Mouse (Mus musculus): ENCODE measurements around the gene Cks2.

Gene Cks2

DNA sequence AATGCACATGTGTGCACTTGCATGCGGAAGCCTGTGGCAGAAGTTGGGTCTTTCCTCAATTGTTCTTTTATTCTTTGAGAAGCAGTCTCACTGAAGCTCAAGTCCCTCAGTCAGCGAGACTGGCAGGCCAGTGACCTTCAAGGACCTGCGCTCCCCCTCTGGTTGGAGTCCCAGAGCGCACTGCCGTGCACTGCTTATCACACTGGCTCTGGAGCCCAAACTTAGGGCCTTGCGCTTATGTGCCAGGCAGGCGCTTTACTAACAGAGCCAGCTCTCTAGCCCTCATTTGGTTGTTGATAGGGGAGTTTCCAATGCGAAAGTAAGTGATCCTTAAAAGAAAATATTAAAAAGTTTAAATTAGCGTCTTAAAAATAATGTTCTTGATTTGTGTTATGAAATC is 8.9 kb downstream of the Cks2 start:
- POLR2A ChIA-PET, result interaction anchor here in 3 of 4 experiments (0.5 to 2.0 kb wide), 7 partner anchors 8 to 1723 kb away, joined by 3 to 6 read pairs (median 3); partner anchors contain the start of gene Sptlc1 (in 1 of the 3)
- CTCF ChIA-PET, result interaction anchor here in 1 of 4 experiments (0.6 kb wide), 1 partner anchor 195 kb away, joined by 5 read pairs; no protein-coding TSS in a partner anchor

DNA sequence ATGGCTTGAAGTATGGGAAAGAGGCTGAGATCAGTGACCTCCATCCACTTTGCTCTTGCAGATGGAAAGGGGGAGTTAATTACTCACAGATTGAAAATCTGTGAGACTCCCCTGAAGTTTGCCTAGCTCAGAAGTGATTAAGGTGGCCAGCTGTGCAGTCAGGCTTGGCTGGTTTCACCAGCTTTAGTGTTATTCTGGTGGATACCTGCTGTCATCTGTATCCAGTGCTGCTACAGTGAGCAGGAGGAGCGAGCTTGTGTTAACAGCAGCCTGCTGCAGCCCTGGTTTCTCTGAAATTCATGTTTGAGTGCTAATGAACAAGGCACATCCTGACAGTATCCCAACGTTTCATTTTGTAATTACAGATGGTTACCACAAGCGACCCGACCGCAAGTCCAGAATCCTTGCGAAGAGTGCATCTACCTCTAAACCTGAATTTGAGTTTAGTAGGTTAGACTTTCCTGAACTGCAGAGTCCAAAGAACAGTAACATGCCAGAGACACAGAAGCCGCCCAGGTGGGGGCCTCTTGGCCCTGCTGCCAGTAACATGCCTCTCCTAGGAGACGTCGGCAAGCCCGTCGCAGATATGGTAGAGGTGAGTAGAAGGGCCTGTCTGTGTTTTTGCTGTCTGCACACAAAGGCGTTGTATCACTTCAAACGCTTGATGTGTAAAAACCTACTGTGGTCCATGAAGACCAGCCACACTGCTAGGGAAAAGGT is 11.6 kb downstream of the Cks2 start:
- CTCF ChIA-PET, result no interaction called here
- POLR2A ChIA-PET, result interaction anchor here in 3 of 4 experiments (0.8 to 3.2 kb wide), 5 partner anchors 11 to 155 kb away, joined by 3 to 16 read pairs (median 4); partner anchors contain the start of gene Cks2 (in 1 of the 3)

DNA sequence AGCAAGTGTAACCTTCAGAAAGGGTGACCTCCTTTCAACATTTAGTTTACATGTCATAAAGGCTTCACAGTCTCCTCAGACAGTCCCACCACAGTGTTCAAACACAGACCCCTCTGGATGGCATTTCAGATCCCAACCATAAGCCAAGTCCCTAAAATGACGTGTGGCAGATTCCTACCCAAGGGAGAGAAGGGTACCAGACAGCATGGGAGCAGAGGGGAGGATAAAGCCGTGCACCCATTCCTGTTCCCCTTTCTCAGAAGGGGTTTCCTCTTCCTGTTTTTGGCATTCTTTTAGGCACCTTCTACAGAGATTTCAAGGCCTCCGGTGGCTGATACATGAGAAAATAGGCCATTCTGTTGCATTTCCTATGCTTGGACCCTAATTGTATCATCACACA is 13.1 kb downstream of the Cks2 start:
- ChIA-PET CTCF (no interaction called here), POLR2A (interaction anchor here in 1 of 4 experiments (0.7 to 3.2 kb wide), 2 partner anchors 10 kb away, joined by 3 to 16 read pairs; no protein-coding TSS in a partner anchor)

DNA sequence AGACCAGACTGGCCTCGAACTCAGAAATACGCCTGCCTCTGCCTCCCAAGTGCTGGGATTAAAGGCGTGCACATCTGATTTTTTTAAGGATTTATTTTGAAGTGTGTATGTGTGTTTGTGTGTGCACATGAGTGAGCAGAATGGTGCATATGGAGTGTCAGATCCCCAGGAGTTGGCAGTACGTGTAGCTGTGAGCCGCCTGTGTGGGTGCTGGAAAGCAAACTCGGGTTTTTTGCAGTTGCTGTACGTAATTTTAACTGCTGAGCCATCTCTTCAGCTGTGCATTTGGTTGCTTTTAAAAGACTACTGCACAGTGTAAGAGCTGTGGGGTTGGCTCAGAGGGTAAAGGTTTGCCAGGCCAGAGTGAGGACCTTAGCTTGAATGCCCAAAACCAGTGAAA is 14.5 kb downstream of the Cks2 start:
- CTCF ChIA-PET, result no interaction called here
- POLR2A ChIA-PET, result interaction anchor here (0.6 to 3.2 kb wide), 6 partner anchors 8 to 19 kb away, joined by 3 to 26 read pairs (median 3); partner anchors contain the start of gene Secisbp2 (in 2 of the 4)

DNA sequence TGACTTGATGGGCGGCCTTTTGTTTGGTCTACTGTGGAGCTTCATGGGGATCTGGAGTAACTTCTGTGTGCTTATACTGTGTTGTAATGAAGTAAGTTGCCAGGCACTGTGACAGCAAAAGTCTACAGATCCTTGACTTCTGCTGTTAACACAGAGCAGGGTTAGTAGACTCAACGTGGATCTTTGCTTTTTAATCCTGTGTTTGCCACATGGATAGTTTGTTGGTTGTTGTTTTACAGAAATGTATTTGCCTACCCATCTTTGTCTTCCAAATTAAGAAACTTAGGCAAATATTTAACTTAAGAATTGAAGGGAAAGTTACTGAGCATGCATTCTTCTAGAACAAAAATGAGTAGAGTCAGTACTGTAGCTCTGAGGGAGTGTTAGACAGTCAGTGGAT is 18.5 kb downstream of the Cks2 start:
- POLR2A ChIA-PET, result interaction anchor here in 3 of 4 experiments (0.8 to 2.8 kb wide), 5 partner anchors 11 to 52 kb away, joined by 3 to 27 read pairs (median 8); partner anchors contain the start of gene Secisbp2 (in 3 of the 3)
- CTCF ChIA-PET, result no interaction called here

DNA sequence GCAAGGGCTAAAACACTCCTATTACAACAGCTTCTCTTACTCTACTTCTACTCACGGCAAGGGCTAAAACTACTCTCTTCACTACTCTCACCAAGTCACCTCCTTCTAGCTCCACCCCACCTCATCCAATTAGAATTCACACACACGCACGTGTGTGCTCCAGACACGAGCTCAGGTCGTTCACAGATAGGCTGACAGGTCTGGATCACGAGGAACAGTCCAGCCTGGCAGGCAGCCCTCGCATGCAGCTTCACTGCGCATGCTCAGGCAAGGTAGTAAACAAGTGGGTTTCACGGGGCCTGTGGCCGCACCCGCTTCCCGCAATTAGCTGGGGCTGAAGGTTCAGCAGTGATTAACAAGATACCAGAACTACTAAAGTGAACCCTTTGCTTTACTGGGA is 23.2 kb downstream of the Cks2 start:
- ChIA-PET POLR2A (interaction anchor here (0.6 to 4.8 kb wide), 47 partner anchors 8 to 555 kb away, joined by 3 to 30 read pairs (median 4); partner anchors contain the start of genes Secisbp2 (in 4 of the 4), Cks2 (in 2 of the 4) and Sema4d (in 1 of the 4)), CTCF (interaction anchor here in 2 of 4 experiments (0.6 to 1.0 kb wide), 3 partner anchors 9 to 17 kb away, joined by 3 to 6 read pairs (median 4); partner anchors contain the start of gene Secisbp2 (in 2 of the 2))

DNA sequence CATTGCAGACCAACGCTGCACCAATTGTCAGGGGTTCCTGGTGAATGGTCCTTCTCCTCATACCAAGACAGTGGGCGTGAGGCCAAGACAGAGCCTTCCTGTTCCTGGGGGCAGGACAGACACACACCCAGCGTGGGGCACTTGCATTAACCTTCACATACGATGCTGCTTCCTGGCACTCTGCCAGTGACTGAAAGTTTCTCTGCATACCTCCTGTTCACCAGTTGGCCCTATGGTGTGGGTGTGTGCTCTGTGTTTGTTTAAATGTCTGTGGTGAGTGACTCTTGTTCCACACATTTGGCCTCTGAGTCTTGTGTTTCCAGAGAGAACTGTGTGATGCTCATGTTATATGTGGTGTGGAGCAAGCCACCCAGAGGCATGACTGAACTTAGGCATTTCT is 31.6 kb downstream of the Cks2 start:
- ChIA-PET CTCF (no interaction called here), POLR2A (interaction anchor here in 2 of 4 experiments (1.0 to 1.7 kb wide), 5 partner anchors 9 to 28 kb away, joined by 3 to 5 read pairs (median 3); no protein-coding TSS in a partner anchor)

DNA sequence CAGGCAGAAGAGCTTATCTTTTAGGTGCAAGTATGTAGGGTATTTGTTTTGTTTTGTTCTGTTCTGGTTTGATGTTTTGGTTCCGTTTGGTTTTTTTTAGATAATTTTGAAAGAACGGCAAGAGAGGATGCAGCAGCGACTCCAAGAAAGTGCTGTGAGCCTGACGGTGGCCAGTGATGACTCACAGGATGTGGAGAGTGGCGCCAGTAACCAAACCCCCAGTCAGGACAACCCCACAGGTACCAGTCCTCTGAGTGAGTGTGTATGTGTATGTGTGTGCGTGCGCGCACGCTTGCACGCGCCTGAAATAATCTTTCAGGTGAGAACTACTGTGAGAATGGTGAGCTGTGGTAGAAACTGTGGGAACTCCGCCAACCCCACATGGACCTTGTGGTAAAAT is 32.0 kb downstream of the Cks2 start:
- ChIA-PET CTCF (interaction anchor here in 2 of 4 experiments (0.7 kb wide), 2 partner anchors 9 to 56 kb away, joined by 3 to 6 read pairs; no protein-coding TSS in a partner anchor), POLR2A (interaction anchor here in 3 of 4 experiments (1.0 to 1.7 kb wide), 8 partner anchors 8 to 29 kb away, joined by 3 to 8 read pairs (median 3); no protein-coding TSS in a partner anchor)

DNA sequence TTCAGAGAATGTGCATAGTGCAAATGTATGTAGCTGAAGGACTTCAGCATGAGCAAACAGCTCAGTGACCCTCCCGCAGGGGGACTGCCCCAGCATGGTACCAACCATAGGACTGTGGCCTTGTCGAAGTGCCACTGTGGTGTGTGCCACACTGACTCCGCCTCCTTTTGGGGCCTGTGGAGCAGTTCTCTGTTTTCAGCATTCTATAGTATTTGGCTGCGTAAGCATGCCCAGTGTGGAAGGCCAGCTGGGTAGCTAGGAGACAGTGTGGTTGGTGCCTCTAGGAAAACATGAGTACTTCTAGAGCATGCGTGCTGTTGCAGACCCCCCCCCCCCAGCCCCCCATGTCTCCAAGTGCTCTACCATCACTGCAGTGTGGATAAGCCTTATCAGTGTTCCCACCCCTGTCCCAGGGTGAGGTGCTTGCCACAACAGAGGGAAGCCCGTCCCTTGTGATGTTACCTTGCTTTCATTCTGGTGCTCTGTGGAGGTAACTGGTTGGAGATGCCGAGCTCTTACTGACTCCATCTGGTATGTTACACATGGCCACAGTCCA is 32.7 kb downstream of the Cks2 start:
- POLR2A ChIA-PET, result interaction anchor here in 3 of 4 experiments (0.7 to 1.7 kb wide), 8 partner anchors 8 to 30 kb away, joined by 3 to 8 read pairs (median 3); no protein-coding TSS in a partner anchor
- CTCF ChIA-PET, result interaction anchor here in 2 of 4 experiments (0.7 kb wide), 2 partner anchors 10 to 55 kb away, joined by 3 to 6 read pairs; no protein-coding TSS in a partner anchor

DNA sequence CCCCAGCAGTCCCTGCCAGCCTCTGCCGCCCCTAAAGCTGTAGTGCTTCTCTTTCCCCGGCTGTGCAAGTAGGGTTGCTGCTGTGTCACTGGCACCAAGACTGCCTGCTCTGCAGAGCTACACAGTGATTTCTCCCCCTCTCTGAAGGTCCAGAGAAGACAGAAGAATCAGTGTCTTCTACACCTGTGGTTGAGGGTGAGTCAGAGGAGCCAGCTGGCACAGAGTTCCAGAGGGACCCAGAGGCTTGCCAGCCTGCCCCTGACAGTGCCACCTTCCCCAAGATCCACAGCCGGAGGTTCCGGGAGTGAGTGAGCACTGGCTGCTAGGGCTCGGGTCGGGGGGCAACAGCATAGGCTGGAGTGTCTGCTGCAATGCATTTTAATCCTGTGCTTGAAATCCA is 33.7 kb downstream of the Cks2 start:
- CTCF ChIA-PET, result interaction anchor here in 1 of 4 experiments (0.6 kb wide), 1 partner anchor 32 kb away, joined by 3 read pairs; no protein-coding TSS in a partner anchor
- POLR2A ChIA-PET, result interaction anchor here in 2 of 4 experiments (0.6 to 1.2 kb wide), 3 partner anchors 10 to 19 kb away, joined by 3 to 4 read pairs (median 4); no protein-coding TSS in a partner anchor

DNA sequence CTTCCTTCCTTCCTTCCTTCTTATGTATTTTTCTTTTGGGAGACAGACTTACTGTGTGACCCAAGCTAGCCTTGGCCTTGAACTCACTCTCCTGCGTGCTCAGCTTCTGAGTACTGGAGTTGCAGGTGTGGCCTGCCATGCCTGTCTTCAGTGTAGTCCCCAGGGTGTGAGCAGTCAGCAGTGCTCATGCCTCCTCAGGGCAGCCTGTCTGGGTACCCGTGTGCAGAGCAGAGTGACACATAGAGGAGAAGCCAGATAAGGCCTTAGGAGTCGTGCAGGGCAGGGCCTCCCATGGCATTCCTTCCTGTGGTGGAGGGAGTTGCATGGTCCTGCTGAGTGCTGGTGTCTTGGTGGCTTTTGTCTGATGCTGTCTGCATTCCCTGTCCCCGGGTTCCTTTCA is 34.3 kb downstream of the Cks2 start:
- CTCF ChIA-PET, result interaction anchor here in 2 of 4 experiments (0.6 to 1.1 kb wide), 2 partner anchors 28 to 31 kb away, joined by 3 read pairs; partner anchors contain the start of gene Secisbp2 (in 1 of the 2)
- POLR2A ChIA-PET, result interaction anchor here in 1 of 4 experiments (1.6 kb wide), 1 partner anchor 28 kb away, joined by 5 read pairs; the partner anchor contains the start of gene Secisbp2

DNA sequence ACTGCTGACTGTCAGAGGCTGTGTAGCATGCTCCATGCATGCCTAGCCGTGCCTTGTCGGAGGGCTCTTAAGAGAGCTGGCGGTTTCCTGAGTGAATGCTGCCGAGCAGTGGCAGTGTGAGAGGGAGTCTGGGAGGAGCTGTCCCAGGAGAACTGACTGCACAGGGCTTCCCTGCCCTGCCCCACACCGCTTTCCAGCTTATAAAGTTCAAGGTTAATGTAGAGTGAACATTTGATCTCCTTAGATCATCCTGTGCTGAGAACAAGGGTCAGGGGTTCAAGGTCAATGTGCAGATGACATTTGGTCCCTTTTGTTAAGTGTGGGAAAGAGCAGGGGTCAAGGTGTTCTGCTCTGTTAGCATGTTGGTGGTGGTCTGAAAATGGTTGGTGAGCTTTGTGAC is 36.0 kb downstream of the Cks2 start:
- POLR2A ChIA-PET, result interaction anchor here in 3 of 4 experiments (0.7 to 3.7 kb wide), 11 partner anchors 10 to 172 kb away, joined by 3 to 22 read pairs (median 6); partner anchors contain the start of gene Secisbp2 (in 1 of the 3)
- CTCF ChIA-PET, result interaction anchor here in 2 of 4 experiments (0.6 to 0.9 kb wide), 4 partner anchors 10 to 164 kb away, joined by 3 to 11 read pairs (median 4); no protein-coding TSS in a partner anchor

DNA sequence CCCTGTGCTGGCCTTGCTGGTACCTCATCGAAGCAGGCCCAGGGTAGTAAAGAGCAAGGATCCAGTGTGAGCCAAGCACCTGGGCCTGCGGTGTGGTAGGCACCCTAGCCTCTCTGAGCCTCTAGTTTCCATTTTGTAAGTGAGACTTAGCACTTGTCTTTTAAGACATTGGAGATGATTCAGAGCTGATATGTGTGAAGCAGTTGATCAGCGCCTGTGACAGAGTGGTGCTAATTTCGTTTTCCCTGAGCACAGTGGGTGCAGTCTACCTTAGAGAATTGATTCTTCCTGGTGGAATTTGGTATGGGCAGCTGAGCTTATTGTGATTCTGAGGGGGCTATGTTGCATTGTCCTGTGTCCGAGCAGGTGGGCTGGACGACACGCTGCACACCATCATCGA is 36.6 kb downstream of the Cks2 start:
- CTCF ChIA-PET, result interaction anchor here in 2 of 4 experiments (0.7 to 0.9 kb wide), 2 partner anchors 9 to 163 kb away, joined by 3 to 4 read pairs; no protein-coding TSS in a partner anchor
- POLR2A ChIA-PET, result interaction anchor here in 3 of 4 experiments (1.2 to 3.7 kb wide), 8 partner anchors 10 to 31 kb away, joined by 3 to 22 read pairs (median 7); partner anchors contain the start of gene Secisbp2 (in 1 of the 3)

DNA sequence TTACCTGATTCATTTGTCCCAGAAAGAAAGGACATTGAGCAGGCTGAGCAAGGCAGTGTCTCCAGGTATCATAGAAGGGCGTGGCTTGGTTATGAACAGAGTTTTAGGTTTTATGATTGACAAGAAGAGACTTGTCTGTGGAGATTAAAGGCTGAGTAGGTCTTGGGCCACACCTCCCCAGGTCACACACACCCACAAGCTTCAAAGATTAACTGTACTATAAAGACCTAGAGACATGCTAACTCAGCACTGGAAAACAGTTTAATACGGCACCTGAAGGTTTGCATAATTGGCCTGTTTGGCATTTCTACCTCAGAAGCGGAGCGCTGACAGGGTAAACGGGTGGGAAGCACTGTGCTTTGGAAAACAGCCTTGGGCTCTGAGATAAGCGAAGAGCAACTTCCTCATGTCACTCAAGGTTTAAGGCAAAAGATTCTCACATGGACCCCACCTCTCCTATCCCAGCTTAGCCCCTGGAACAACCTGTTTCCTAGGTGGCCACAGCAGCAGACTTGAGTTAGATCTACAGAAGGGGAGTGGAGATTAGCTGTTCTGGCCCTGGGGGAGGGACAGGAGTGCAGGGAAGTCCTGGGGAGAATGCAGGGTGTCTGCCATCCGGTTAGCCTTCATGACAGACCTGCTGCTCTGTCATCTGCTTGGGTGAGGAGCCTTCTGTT is 40.4 kb downstream of the Cks2 start:
- CTCF ChIA-PET, result interaction anchor here in 1 of 4 experiments (0.6 kb wide), 1 partner anchor 1145 kb away, joined by 13 read pairs; no protein-coding TSS in a partner anchor
- POLR2A ChIA-PET, result interaction anchor here in 2 of 4 experiments (0.7 to 1.3 kb wide), 4 partner anchors 8 to 115 kb away, joined by 3 to 4 read pairs (median 3); no protein-coding TSS in a partner anchor

DNA sequence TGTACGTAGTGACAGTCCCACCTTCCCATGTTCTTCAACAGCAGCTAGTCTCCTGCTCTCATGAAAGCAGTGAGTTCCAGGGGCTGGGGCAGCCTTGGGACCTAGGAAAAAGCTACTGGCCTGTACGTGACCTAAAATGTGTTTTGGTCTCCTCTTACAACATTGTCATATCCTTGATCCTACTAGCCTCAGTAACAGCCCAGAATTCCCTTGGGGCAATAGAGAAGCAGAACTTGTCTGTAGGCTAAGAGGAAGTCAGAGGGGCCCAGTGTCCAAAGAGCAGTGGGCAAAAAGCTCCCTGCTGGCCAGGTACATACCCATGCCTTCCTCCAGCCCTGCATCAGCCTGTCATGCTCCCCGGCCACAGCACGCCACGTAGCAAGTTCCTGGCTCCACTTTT is 41.9 kb downstream of the Cks2 start:
- CTCF ChIA-PET, result interaction anchor here in 1 of 4 experiments (0.6 kb wide), 1 partner anchor 639 kb away, joined by 3 read pairs; no protein-coding TSS in a partner anchor
- POLR2A ChIA-PET, result interaction anchor here in 2 of 4 experiments (0.5 to 1.8 kb wide), 2 partner anchors 19 to 42 kb away, joined by 5 to 9 read pairs; partner anchors contain the start of gene Cks2 (in 1 of the 2)

DNA sequence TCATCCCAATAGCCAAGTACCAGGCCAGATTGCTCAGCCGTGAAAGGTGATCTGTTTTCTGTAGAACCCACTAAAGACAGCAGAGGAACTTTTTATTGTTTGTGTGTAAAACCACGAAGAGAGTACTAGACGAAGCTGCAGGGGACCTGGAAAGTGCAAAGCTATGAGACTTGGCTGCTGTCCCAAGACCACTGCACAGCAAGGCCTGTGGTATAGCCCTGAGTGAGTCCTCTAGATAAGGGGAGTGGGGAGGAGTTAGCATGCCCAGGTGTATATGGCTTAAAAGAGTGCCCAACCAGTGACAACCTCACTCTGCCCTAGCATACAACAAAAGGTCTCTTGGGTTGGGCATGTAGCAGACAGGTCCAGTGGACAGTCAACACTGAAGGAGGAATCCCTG is 43.7 kb downstream of the Cks2 start:
- POLR2A ChIA-PET, result interaction anchor here in 2 of 4 experiments (0.8 to 1.5 kb wide), 5 partner anchors 10 to 37 kb away, joined by 3 to 7 read pairs (median 3); partner anchors contain the start of gene Secisbp2 (in 1 of the 2)
- CTCF ChIA-PET, result interaction anchor here in 2 of 4 experiments (0.6 to 1.2 kb wide), 3 partner anchors 37 to 716 kb away, joined by 3 to 6 read pairs (median 4); partner anchors contain the start of gene Secisbp2 (in 1 of the 2)

DNA sequence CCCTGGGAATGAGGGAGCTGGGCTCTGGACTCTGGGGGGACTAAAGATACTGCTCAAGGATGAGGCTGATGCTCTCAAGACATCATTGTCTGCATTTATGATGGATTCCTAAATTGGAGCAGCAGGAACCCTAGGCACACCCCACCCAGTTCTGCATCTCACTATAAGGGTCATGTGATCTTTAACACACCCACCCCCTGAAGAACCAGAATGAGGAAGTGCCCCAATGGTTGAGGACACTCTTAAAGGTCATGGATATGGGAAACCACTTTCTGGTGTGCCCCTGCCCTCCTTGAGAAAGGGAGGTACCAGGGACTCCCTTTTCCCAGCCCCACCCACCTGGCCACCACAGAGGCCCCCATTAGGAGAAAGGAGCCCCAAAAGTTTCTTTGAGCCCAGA is 51.4 kb downstream of the Cks2 start:
- CTCF ChIA-PET, result no interaction called here
- POLR2A ChIA-PET, result interaction anchor here in 1 of 4 experiments (1.0 kb wide), 1 partner anchor 22 kb away, joined by 3 read pairs; no protein-coding TSS in a partner anchor

Data from embryonic stem cell, embryonic (primary cell).